Mouse (Mus musculus) T-helper 17 cell (primary cell): ENCODE measurements at regions not wholly inside any gene's neighbourhood (a gene's known extent, or its start where the extent isn't known, plus 50 kb on each side); places are given as distances from the start of the nearest gene placed in this dataset.

ENCODE experiments used
- in situ Hi-C, 2 experiments: fragments of 300-600 bp; cut with MboI, MseI; formaldehyde crosslinking; loops; 1 replicate in 1 of 2; 2 replicates in 1 of 2; pipeline ENCODE4 v1.15.1; 2025; ENCODE audit warnings: high pct_unique_total_duplicates in 2 of 2

- in situ Hi-C loops: no loop called here
Observed at GRCm38 (mm10) chr1:56453756-56454155, 183.5 kb downstream of the Hsfy2 start.

GRCm38 (mm10) chr1:56442835-56443234 lies 194.4 kb downstream of the Hsfy2 start:
- in situ Hi-C loops: no loop called here

DNA sequence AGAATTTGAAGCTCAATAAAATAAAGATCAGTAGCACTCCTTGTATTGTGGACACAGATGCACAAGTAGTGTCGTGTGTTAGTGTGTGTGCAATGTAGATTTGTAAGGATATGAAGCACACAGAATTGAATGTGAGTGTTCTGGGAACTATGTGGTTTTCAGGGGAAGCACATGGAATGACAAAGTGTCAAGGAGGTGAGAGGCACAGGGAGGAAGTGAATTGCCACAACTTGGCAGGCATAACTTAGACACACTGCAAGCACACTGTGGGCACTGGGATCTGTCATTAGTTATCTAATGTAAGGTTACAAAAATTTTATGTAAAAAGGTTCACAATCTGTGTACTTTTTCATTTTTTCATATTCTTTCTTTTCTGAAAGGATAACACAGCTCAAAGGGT lies 230.4 kb downstream of the Hsfy2 start:
- in situ Hi-C loops: no loop called here

DNA sequence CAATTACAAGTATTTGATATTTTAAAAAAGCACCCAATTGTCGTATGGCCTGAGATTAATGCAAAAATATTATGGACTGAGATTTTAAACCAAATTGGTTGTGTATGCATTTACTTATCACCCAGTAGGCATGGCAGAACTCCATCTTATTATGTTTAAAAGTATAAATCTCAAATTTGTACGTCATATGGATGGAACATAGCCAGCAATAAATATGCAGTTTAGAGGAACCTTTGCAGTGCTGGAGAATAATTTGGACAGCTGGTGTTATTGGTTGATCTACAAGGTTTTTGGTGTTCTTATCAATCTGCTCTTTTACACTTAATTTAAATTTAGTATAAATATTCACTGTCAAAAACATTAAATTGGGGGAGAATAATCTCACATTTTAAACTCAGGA lies 233.9 kb downstream of the Hsfy2 start:
- in situ Hi-C loops: no loop called here

GRCm38 (mm10) chr1:56395832-56396231 lies 241.4 kb downstream of the Hsfy2 start:
- in situ Hi-C loops: no loop called here

- in situ Hi-C loops: no loop called here
Observed at GRCm38 (mm10) chr1:56387086-56387485, 250.1 kb downstream of the Hsfy2 start.

DNA sequence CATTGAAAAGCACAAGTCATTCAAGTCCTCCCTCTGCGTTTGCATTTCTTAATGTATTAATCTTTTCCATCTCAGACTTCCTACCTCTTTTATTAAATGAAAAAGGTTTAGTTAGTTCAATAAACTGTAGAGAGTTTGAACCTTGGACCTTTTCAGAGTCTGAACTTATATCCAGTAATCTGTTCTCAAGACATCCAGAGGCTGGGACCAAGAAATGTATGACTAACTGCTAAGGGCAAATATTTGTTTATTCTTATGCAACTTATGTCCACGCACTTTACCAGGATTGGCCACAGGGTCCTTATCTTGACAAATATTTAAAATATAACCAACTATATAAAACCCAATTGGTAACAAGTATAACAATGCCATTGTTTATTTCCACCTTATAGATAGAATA lies 270.9 kb downstream of the Hsfy2 start:
- in situ Hi-C loops: no loop called here

- in situ Hi-C loops: no loop called here
Observed at GRCm38 (mm10) chr1:56360857-56361256, 276.4 kb downstream of the Hsfy2 start.

DNA sequence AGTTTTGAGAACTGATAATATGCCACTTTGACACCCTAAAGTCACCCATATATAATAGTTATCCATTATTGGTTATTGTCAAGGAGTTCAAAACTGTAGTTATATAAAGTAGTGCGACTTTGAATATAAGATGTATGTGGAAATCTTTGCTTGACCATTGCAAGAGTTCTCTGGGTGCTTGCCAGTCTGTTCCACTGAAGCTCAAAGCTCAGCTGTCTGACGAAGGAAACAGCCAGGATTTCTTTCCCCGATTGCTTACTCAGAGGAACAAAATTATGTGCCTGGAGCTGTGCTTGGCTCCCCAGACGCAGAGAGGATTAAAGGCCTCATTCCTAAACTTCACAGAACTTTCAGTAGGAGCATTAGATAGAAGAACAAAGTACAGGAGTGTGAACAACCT lies 290.6 kb downstream of the Hsfy2 start:
- in situ Hi-C loops: no loop called here

DNA sequence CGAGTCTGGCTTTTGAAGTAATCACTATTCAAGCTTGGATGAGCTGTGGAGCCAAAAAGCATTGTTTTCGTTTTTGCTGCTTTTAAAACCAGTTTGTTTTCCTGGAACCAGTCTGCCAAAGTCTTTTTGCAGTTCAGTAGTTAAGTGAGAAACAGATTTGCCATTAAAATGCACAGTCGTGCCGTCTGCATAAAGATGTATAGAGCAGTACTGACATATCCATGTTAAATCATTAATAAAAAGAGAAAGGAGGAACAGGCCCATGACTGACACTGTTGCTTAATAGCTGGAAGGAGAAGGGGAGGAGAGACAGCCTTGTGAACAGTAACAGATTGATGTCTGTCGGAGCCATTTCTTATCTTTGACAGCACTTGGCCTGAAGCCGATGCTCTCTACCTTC lies 292.3 kb downstream of the Hsfy2 start:
- in situ Hi-C loops: no loop called here

DNA sequence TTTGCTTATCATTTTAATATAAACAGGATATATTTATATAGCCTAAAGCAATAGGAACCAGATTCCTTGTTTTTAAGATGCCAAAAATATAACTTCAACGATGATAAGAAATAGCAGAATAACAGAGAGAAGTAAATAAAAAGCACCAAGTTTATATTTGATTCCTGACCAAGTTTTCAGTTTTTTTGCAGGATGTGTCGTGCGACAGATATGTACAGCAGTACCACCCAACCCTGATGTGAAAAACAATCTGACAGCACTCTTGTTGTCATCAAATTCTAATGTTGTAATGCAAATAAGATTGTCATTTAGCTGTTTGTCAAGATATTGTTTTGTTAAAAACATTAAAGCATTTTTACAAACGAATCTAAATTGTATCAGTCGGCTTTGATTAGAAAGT lies 309.9 kb downstream of the Hsfy2 start:
- in situ Hi-C loops: loop anchor here in 1 of 2 experiments (10.0 kb wide), 1 partner anchor 363 kb away; no protein-coding TSS in a partner anchor

DNA sequence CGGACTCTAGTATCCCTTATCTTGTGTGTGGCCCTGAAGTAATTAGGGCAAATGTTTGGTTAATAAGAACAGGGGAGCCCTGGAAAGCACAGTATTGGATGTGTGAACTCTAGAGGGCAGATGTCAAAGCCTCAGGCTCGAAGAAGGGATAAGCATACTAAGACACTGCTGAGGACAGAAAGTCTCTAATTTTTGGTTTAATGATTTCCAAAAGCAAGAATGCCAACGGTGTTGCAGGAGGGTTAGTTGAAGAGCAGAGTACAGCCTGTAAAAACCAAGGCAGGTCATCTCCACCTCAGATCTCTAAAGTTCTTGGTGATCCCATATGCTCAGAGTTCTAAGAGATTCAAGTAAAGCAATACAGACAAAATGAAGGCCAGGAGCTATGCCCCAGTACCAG lies 328.6 kb downstream of the Hsfy2 start:
- in situ Hi-C loops: no loop called here

DNA sequence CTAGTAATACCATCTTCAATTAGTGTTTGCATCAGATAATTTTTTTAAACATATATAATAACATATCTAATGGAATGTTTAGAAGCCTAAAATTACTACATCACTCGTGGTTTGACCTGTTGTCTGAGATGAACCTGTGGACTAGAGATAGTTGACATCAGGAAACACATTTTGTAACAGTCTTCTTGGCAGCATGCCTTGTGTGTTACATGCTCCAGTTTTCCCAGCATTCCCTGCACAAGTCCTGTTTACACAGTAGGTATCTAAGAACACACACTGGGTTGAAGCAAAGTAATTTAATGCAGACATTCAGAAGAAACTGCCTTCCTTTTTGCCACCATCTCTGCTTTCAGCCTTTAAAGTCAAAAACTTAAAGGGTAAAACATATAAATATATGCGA lies 342.8 kb downstream of the Hsfy2 start:
- in situ Hi-C loops: no loop called here

- in situ Hi-C loops: no loop called here
Observed at GRCm38 (mm10) chr1:56289748-56290147, 347.5 kb downstream of the Hsfy2 start.

GRCm38 (mm10) chr1:56286386-56287045 lies 350.7 kb downstream of the Hsfy2 start:
- in situ Hi-C loops: no loop called here

DNA sequence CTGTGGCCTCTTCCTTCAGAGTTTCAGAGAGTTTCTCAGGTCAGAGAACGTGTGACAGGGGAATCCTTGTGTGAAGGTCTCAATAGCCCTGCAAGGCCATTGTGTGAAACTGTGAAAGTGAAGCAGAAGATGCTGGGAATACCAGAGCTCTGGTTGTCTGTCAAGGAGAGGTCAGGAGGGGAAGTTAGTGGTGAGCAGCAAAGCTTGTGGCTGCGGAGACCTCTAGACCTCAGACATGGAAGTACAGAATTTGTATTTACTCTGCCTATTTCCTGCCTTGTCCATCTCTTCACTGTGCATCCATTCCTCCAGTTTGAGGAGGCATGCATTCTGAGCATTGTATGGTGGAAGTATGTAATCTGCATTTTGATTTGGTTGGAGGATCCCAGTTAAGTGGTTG lies 375.5 kb downstream of the Hsfy2 start:
- in situ Hi-C loops: no loop called here

- in situ Hi-C loops: no loop called here
Observed at GRCm38 (mm10) chr1:56260759-56261158, 376.5 kb downstream of the Hsfy2 start.

- in situ Hi-C loops: no loop called here
Observed at GRCm38 (mm10) chr1:56256839-56257490, 380.3 kb downstream of the Hsfy2 start.

- in situ Hi-C loops: no loop called here
Observed at GRCm38 (mm10) chr1:56239686-56240085, 397.5 kb downstream of the Hsfy2 start.

GRCm38 (mm10) chr1:56226314-56227008 lies 410.8 kb downstream of the Hsfy2 start:
- in situ Hi-C loops: no loop called here

- in situ Hi-C loops: loop anchor here in 1 of 2 experiments (25.0 kb wide), 1 partner anchor 1032 kb away; no protein-coding TSS in a partner anchor
Observed at GRCm38 (mm10) chr1:56219700-56220099, 417.5 kb downstream of the Hsfy2 start.

DNA sequence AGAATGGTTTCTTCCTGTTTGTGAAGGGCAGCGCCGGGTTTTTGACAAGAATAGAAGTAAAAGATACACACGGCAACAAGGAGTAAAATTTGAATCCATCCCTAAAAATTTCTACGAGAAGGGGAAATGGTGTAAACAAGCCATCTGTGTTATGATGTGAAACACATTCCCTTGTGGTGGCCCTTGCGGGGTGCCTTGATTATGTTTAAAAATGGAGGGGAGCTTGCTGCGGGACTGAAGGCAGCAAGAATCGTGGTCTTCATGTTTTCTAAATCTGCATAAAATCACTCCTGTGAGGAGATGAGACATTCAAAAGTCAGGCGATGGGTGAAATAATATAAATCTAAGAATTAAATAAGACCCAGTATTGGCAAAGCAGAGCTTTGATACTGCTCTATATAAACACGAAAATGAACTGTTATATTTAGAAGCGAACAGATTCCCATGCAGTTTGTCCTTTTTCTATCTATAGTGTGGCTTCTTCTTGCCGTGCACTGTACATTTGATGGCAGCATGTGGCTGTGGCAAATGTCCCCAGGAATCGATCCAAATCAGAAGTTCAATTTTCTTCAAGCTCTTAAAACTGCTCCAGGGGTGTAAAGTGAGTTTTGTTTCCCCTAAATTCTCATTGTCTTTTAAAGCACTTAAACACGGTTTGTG lies 426.4 kb downstream of the Hsfy2 start:
- in situ Hi-C loops: loop anchor here in 1 of 2 experiments (25.0 kb wide), 1 partner anchor 1024 kb away; no protein-coding TSS in a partner anchor
